Mouse (Mus musculus) gastrocnemius, postnatal 10 days (tissue): ENCODE data around the gene Mbd4. TPM values are rescaled to one million over a fixed set of nuclear protein-coding genes. Genes with fewer than 3 reads are reported as not detected.

Experiments
- DNase-seq: peaks from one replicate; pipeline ENCODE4 v3.0.0; 2021; ENCODE audit warnings: mixed read lengths
- total RNA-seq, 2 experiments: library from RNA; stranded (reverse); gene quantifications; 2 replicates each; pipeline ENCODE4 v1.2.3; 2021

The Mbd4 gene
- total RNA-seq, 2 experiments from 2014 or later = 2.3 to 3.7 TPM

- peak; percentile 81 for DNase-seq
These were observed 44.5 kb downstream of the Mbd4 start, which contains the start of gene Rpl32 for GRCm38 (mm10) chr6:115808488-115809231. Gene Rpl32 (minus strand): TSS chr6:115808747.

- no peak for DNase-seq
These were observed 45.0 kb downstream of the Mbd4 start for GRCm38 (mm10) chr6:115808196-115808487.

- DNase-seq = no peak
These were observed 45.5 kb downstream of the Mbd4 start for GRCm38 (mm10) chr6:115807464-115808195.

GRCm38 (mm10) chr6:115804432-115805192 is 48.6 kb downstream of the Mbd4 start:
- no peak for DNase-seq

GRCm38 (mm10) chr6:115803541-115804382 is 49.4 kb downstream of the Mbd4 start:
- peak; percentile 76 for DNase-seq

GRCm38 (mm10) chr6:115801811-115802210 is 51.4 kb downstream of the Mbd4 start:
- DNase-seq = no peak

GRCm38 (mm10) chr6:115792691-115793215 is 60.4 kb downstream of the Mbd4 start:
- DNase-seq = peak; percentile 49

GRCm38 (mm10) chr6:115791842-115792686 is 61.1 kb downstream of the Mbd4 start:
- DNase-seq = peak; percentile 61

GRCm38 (mm10) chr6:115791016-115791415 is 62.2 kb downstream of the Mbd4 start:
- DNase-seq = no peak

Other genes with a start within 250 kb of the Mbd4 start
- 100 to 1,000 TPM; 102 to 108 TPM for gene Raf1, start 176.7 kb downstream of the Mbd4 start, total RNA-seq
- gene Tmem40, start 91.0 kb downstream of the Mbd4 start, total RNA-seq = 1 to 10 TPM in 1 of 2 experiments, under 1 TPM in 1; 0.26 to 1.5 TPM
- 10 to 100 TPM; 89.1 to 96.7 TPM for gene Cand2, start 78.8 kb downstream of the Mbd4 start, total RNA-seq
- 1,000 to 10,000 TPM; 1,136 to 1,161 TPM for gene Rpl32, start 44.6 kb downstream of the Mbd4 start, total RNA-seq
- under 1 TPM; 0.12 to 0.14 TPM for gene Efcab12, start 15.0 kb downstream of the Mbd4 start, total RNA-seq
- gene Ift122, start 99 bp upstream of the Mbd4 start, total RNA-seq = 10 to 100 TPM; 19.3 to 21.9 TPM
- gene Rho, start 78.4 kb upstream of the Mbd4 start, total RNA-seq = under 1 TPM; 0.19 to 0.32 TPM
- gene H1foo, start 91.6 kb upstream of the Mbd4 start, total RNA-seq = not detected
- 100 to 1,000 TPM in 1 of 2 experiments, 10 to 100 TPM in 1; 90.1 to 127 TPM for gene Plxnd1, start 141.6 kb upstream of the Mbd4 start, total RNA-seq